16 mouse cellular contexts compared by ENCODE assay signal in the genomic region with DNA sequence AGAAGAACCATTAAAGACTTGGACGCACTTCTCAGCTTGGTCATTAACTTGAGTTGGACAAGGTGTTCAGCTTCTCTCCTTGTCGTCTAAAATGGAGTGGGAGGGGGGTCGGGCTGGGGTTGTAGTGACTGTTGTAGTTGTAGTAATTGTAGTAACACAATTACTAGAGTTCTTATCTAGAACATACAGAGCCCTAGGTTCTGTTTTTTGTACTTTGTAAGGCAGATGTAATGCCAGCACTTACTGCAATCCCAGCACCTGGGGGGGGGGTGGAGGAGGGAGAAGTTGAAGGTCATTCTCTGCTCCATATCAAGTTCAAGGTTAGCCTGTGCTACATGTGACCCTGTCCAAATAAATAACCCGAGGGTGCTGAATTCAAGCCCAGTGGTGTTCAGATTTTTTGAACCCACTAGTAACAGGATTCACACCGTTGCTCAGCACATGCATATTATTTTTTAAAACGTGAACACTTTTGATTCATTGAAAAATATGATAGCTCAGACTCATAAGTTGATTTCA. TPM values are rescaled to one million over a fixed set of nuclear protein-coding genes. Genes with fewer than 3 reads are reported as not detected.
A peak's percentile ranks its signal among the peaks of the same experiment; 100 is the strongest.
DNase-seq lines count a peak whose midpoint lies in the region; ATAC-seq and TF ChIP-seq lines count a peak whose summit lies in the region.
"Had no signal": no experiment of that assay in that cellular context is flagged by ENCODE, and none has a peak within 500 bp of the region (broad histone marks: within the 10 kb centered on the region; RNA-seq: fewer than 3 reads in every experiment).

No protein-coding gene starts in this region.

- no peak for TF ChIP-seq EP300 in ES-Bruce4 (IDR thresholded peaks at IDR 0.05; ENCODE audit: insufficient read depth, low read depth, low read length)

- peak; percentile 29 for DNase-seq in adrenal gland, adult 2 months
- no peak for DNase-seq in adrenal gland, postnatal 36 days
- DNase-seq in heart, postnatal 25 days (ENCODE audit: low spot score) = no peak
- no peak for DNase-seq in left cerebral cortex, adult 2 months (ENCODE audit: extremely low spot score in 1 of 2, low spot score in 2 of 2)
- no peak for DNase-seq in left cerebral cortex, postnatal 36 days (ENCODE audit: low spot score in 2 of 2)
- DNase-seq in layer of hippocampus, adult 8-10 months (ENCODE audit: low spot score in 2 of 2) = no peak
- DNase-seq: adrenal gland, postnatal 10 days; layer of hippocampus, adult 9-11 months had no signal

- H3K9me3 ChIP-seq in heart, embryonic 13.5 days = no peaks in the 10 kb centered on the region
- H3K9me3 ChIP-seq in ES-Bruce4 (replicated peaks; ENCODE audit: control insufficient read depth, insufficient read depth, low read length, poor library complexity, severe bottlenecking) = no peaks in the 10 kb centered on the region
- H3K9me3 ChIP-seq: embryonic facial prominence, embryonic 10.5 days; limb, embryonic 15.5 days; midbrain, embryonic 10.5 days; neural tube, embryonic 13.5 days; stomach, embryonic 15.5 days had no signal

- H3K9ac ChIP-seq in heart, embryonic 13.5 days = peak overlapping the region; percentile 69; the same call in 1 of the 2 replicates
- H3K9ac ChIP-seq in ES-Bruce4 (ENCODE audit: low read depth, poor library complexity, severe bottlenecking) = no peak overlapping the region
- H3K9ac ChIP-seq: limb, embryonic 15.5 days; stomach, embryonic 15.5 days had no signal

- peaks cover 80% of the 10 kb centered on the region for H3K4me1 ChIP-seq in heart, embryonic 13.5 days
- H3K4me1 ChIP-seq in ES-Bruce4 (ENCODE audit: control insufficient read depth, insufficient read depth, low read length) = peaks cover 22% of the 10 kb centered on the region

- WGBS in heart, embryonic 13.5 days = 60% methylated on average over 6 of the region's 6 CpGs

- no peak for ATAC-seq in heart, embryonic 13.5 days (ENCODE audit: extremely low read depth, insufficient number of reproducible peaks, low FRiP score, low TSS enrichment)

- H3K4me3 ChIP-seq in heart, embryonic 13.5 days = no peak overlapping the region
- no peak overlapping the region for H3K4me3 ChIP-seq in left cerebral cortex, adult 2 months
- no peak overlapping the region for H3K4me3 ChIP-seq in ES-Bruce4 (ENCODE audit: low read depth, low read length)
- H3K4me3 ChIP-seq: embryonic facial prominence, embryonic 10.5 days; limb, embryonic 15.5 days; midbrain, embryonic 10.5 days; neural tube, embryonic 13.5 days; stomach, embryonic 15.5 days had no signal

- H3K4me2 ChIP-seq in heart, embryonic 13.5 days = peak overlapping the region; percentile 48
- H3K4me2 ChIP-seq: limb, embryonic 15.5 days; neural tube, embryonic 13.5 days; stomach, embryonic 15.5 days had no signal

- H3K27me3 ChIP-seq in heart, embryonic 13.5 days (replicated peaks) = no peaks in the 10 kb centered on the region
- no peaks in the 10 kb centered on the region for H3K27me3 ChIP-seq in ES-Bruce4 (ENCODE audit: control insufficient read depth, insufficient read depth, low read length, poor library complexity, severe bottlenecking)
- H3K27me3 ChIP-seq: limb, embryonic 15.5 days; neural tube, embryonic 13.5 days; stomach, embryonic 15.5 days had no signal

- peaks cover 16% of the 10 kb centered on the region for H3K36me3 ChIP-seq in heart, embryonic 13.5 days
- H3K36me3 ChIP-seq in ES-Bruce4 (ENCODE audit: control insufficient read depth, insufficient read depth, low read length, poor library complexity, severe bottlenecking) = no peaks in the 10 kb centered on the region
- H3K36me3 ChIP-seq: limb, embryonic 15.5 days; neural tube, embryonic 13.5 days; stomach, embryonic 15.5 days had no signal

- intact Hi-C loops in heart, postnatal 25 days (cut with DNase I) = no loop called here
- intact Hi-C loops in left cerebral cortex, adult 2 months (cut with DNase I) = no loop called here
- intact Hi-C loops in left cerebral cortex, postnatal 36 days (cut with DNase I) = no loop called here

- peak overlapping the region; percentile 78 for H3K27ac ChIP-seq in heart, embryonic 13.5 days (replicated peaks)
- H3K27ac ChIP-seq in left cerebral cortex, adult 2 months = peak overlapping the region; percentile 19; the same call in 1 of the 2 replicates
- peak overlapping the region; percentile 64 for H3K27ac ChIP-seq in ES-Bruce4 (ENCODE audit: insufficient read depth, low read length)
- H3K27ac ChIP-seq: embryonic facial prominence, embryonic 10.5 days; kidney, postnatal 0 days; limb, embryonic 15.5 days; stomach, embryonic 15.5 days had no signal

- TF ChIP-seq POLR2A in ES-Bruce4 (IDR thresholded peaks at IDR 0.05; ENCODE audit: insufficient read depth, low read length) = no peak

- TF ChIP-seq CTCF in left cerebral cortex, adult 2 months (IDR thresholded peaks at IDR 0.05) = no peak
- TF ChIP-seq CTCF in ES-Bruce4 (IDR thresholded peaks at IDR 0.05; ENCODE audit: low read depth, low read length) = no peak

RNA-seq across cellular contexts. Expression of a gene that starts 7.4 kb away (rescaled TPM):
- total RNA-seq in adrenal gland, adult 2 months (2021) = 100 to 1,000 TPM; 278 to 501 TPM
- polyA plus RNA-seq in adrenal gland, adult 2 months (2012; rRNA removed) = 8.0 and 9.8 TPM in 2 replicates
- total RNA-seq in adrenal gland, postnatal 36 days (2021) = 100 to 1,000 TPM; 297 to 341 TPM
- polyA plus RNA-seq in heart, embryonic 13.5 days (2015; fragmentation: Nextera tagmentation; extraction: Ambion mirVana) = 150 and 157 TPM in 2 replicates
- 100 to 1,000 TPM; 186 to 202 TPM for total RNA-seq in heart, postnatal 25 days (2021)
- 100 to 1,000 TPM; 278 to 279 TPM for total RNA-seq in left cerebral cortex, adult 2 months (2021)
- 100 to 1,000 TPM; 232 to 281 TPM for total RNA-seq in left cerebral cortex, postnatal 36 days (2021)
- 779 and 784 TPM in 2 replicates for polyA plus RNA-seq in ES-Bruce4 (2011; ENCODE audit: insufficient read depth, insufficient read length, low read depth, missing spikeins)
- total RNA-seq in layer of hippocampus, adult 8-10 months (2022) = 100 to 1,000 TPM; 303 to 406 (median 351) TPM

Comparison
In these comparisons a context has a peak if more than half of its experiments do, and no peak if none do; other contexts are left out.
1. H3K27ac ChIP-seq: peak in every context shown above with its lines; median percentile 78 in heart, embryonic 13.5 days; 64 in ES-Bruce4; 19 in left cerebral cortex, adult 2 months.